Mouse (Mus musculus) myocyte (in vitro differentiated cells): Measurements from ENCODE around the gene Slc23a2.

ENCODE experiments used
- E2F4 ChIP-seq: IDR thresholded peaks from one replicate; pipeline ENCODE4 v1.6.1; 2011; ENCODE audit warnings: mild to moderate bottlenecking, control low read depth, moderate library complexity; ENCODE audit not compliant: insufficient read depth
- MAX ChIP-seq: IDR thresholded peaks from one replicate; pipeline ENCODE4 v1.6.1; 2011; ENCODE audit warnings: low read depth, mild to moderate bottlenecking, control low read depth
- MYOD1 ChIP-seq, 3 experiments: IDR thresholded peaks; one replicate each; pipeline ENCODE4 v1.6.1; 2011; ENCODE audit warnings: control low read depth in 2 of 3, low read depth in 2 of 3, mild to moderate bottlenecking in 2 of 3, moderate library complexity in 1 of 3; ENCODE audit not compliant: insufficient read length in 2 of 3, control insufficient read depth in 1 of 3
- POLR2A ChIP-seq: IDR thresholded peaks from one replicate; pipeline ENCODE4 v1.6.1; 2011; ENCODE audit warnings: low read depth, mild to moderate bottlenecking, control low read depth, moderate library complexity; ENCODE audit not compliant: insufficient read length

GRCm38 (mm10) chr2:132180463-132181205 is 35.7 kb upstream of the Slc23a2 start:
- no peak for TF ChIP-seq POLR2A
- no peak for TF ChIP-seq MYOD1 (IDR thresholded peaks at IDR 0.05; ENCODE audit: control insufficient read depth in 1 of 3, insufficient read length in 2 of 3, low read depth in 2 of 3)
- TF ChIP-seq E2F4: no peak
- no peak for TF ChIP-seq MAX
